In the genomic region with DNA sequence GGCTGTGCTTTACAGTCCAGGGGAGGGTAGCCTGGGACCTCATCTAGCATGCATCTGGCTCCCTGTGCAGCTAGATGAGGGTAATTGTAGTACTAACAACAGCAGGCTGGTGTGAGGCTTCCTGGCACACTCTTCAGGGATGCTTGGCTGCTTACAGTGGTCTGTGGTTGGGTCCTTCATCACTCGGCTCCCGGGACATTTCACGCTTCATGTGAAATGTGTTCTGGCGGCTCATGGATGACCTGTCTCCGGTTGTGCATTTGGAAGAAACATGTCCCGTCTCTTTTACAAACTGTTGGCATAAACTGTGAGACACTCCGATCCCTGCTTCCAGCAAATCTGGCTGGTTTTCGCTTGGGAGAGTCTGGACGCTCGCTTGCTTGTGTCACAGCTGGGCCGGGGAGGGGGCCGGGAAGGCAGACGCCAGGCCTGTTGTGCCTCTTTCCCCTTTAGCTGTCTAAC, we compare ENCODE assay signal across 11 mouse cellular contexts.
A peak's percentile ranks its signal among the peaks of the same experiment; 100 is the strongest.
DNase-seq lines count a peak whose midpoint lies in the region; ATAC-seq lines count a peak whose summit lies in the region.
"Had no signal": no experiment of that assay in that cellular context is flagged by ENCODE, and none has a peak within 500 bp of the region (broad histone marks: within the 10 kb centered on the region; RNA-seq: fewer than 3 reads in every experiment).

No protein-coding gene starts in this region.

- no peak overlapping the region for H3K4me3 ChIP-seq in midbrain, embryonic 10.5 days
- H3K4me3 ChIP-seq in midbrain, embryonic 11.5 days (ENCODE audit: low read depth, low read length): no peak overlapping the region
- H3K4me3 ChIP-seq in limb, embryonic 10.5 days: no peak overlapping the region
- H3K4me3 ChIP-seq: intestine, embryonic 15.5 days had no signal

- 81% methylated on average over 13 of the region's 13 CpGs for WGBS in midbrain, embryonic 10.5 days
- WGBS in midbrain, embryonic 11.5 days: 69% methylated on average over 13 of the region's 13 CpGs
- WGBS in limb, embryonic 10.5 days: 77% methylated on average over 13 of the region's 13 CpGs

- no peaks in the 10 kb centered on the region for H3K9me3 ChIP-seq in midbrain, embryonic 10.5 days (replicated peaks)
- no peaks in the 10 kb centered on the region for H3K9me3 ChIP-seq in midbrain, embryonic 11.5 days (ENCODE audit: control insufficient read depth, low read length)
- H3K9me3 ChIP-seq in limb, embryonic 10.5 days (replicated peaks): no peaks in the 10 kb centered on the region
- H3K9me3 ChIP-seq: intestine, embryonic 15.5 days had no signal

- no peaks in the 10 kb centered on the region for H3K27me3 ChIP-seq in midbrain, embryonic 10.5 days (ENCODE audit: low read depth, poor library complexity, severe bottlenecking)
- no peaks in the 10 kb centered on the region for H3K27me3 ChIP-seq in midbrain, embryonic 11.5 days (ENCODE audit: control insufficient read depth, insufficient read depth, low read length)
- no peaks in the 10 kb centered on the region for H3K27me3 ChIP-seq in limb, embryonic 10.5 days (ENCODE audit: low read depth, poor library complexity, severe bottlenecking)
- H3K27me3 ChIP-seq: intestine, embryonic 15.5 days had no signal

- no peak overlapping the region for H3K9ac ChIP-seq in midbrain, embryonic 11.5 days (ENCODE audit: low read length)
- H3K9ac ChIP-seq: intestine, embryonic 15.5 days had no signal

- no peak overlapping the region for H3K4me2 ChIP-seq in midbrain, embryonic 11.5 days
- H3K4me2 ChIP-seq: intestine, embryonic 15.5 days; liver, embryonic 11.5 days had no signal

- peak overlapping the region; percentile 52 for H3K27ac ChIP-seq in midbrain, embryonic 10.5 days (replicated peaks)
- no peak overlapping the region for H3K27ac ChIP-seq in midbrain, embryonic 11.5 days (ENCODE audit: low read depth, low read length)
- peak overlapping the region; percentile 54; the same call in 1 of the 2 replicates for H3K27ac ChIP-seq in limb, embryonic 10.5 days
- H3K27ac ChIP-seq: intestine, embryonic 15.5 days had no signal

- no peaks in the 10 kb centered on the region for H3K36me3 ChIP-seq in midbrain, embryonic 10.5 days
- H3K36me3 ChIP-seq in midbrain, embryonic 11.5 days (ENCODE audit: control insufficient read depth, insufficient read depth, low read length): no peaks in the 10 kb centered on the region
- no peaks in the 10 kb centered on the region for H3K36me3 ChIP-seq in limb, embryonic 10.5 days
- H3K36me3 ChIP-seq: intestine, embryonic 15.5 days had no signal

- DNase-seq in gastrocnemius, postnatal 10 days: peak; percentile 31
- DNase-seq in gastrocnemius, adult 18-20 months (ENCODE audit: low spot score): no peak
- DNase-seq in midbrain, embryonic 10.5 days (ENCODE audit: low spot score): no peak
- DNase-seq in midbrain, embryonic 11.5 days (ENCODE audit: low spot score, missing footprints): no peak
- no peak for DNase-seq in limb, embryonic 10.5 days (ENCODE audit: low spot score)
- DNase-seq in retina, postnatal 1 day: peak; percentile 81
- no peak for DNase-seq in MN1 (ENCODE audit: low spot score)
- no peak for DNase-seq in embryo, embryonic 11 days
- DNase-seq: cerebellum, adult 2 months had no signal

- peaks cover 33% of the 10 kb centered on the region for H3K4me1 ChIP-seq in midbrain, embryonic 10.5 days
- H3K4me1 ChIP-seq in midbrain, embryonic 11.5 days (ENCODE audit: control insufficient read depth, insufficient read depth, low read length): no peaks in the 10 kb centered on the region; the same call in 1 of the 2 replicates
- H3K4me1 ChIP-seq in limb, embryonic 10.5 days: peaks cover 30% of the 10 kb centered on the region
- H3K4me1 ChIP-seq: intestine, embryonic 15.5 days had no signal

- ATAC-seq in midbrain, embryonic 11.5 days (ENCODE audit: low FRiP score): no peak
- ATAC-seq: intestine, embryonic 15.5 days had no signal

Comparison
In these comparisons a context has a peak if more than half of its experiments do, and no peak if none do; other contexts are left out.
1. DNase-seq: peak in gastrocnemius, postnatal 10 days (single experiment) and retina, postnatal 1 day (single experiment); none in gastrocnemius, adult 18-20 months (single experiment), midbrain, embryonic 10.5 days (single experiment), midbrain, embryonic 11.5 days (single experiment), limb, embryonic 10.5 days (single experiment), MN1 (single experiment) and embryo, embryonic 11 days (single experiment).